Mouse (Mus musculus) gastrocnemius, postnatal 10 days (tissue): ENCODE measurements around the gene Birc7. TPM values are rescaled to one million over a fixed set of nuclear protein-coding genes. Genes with fewer than 3 reads are reported as not detected.
A peak's percentile ranks its signal among the peaks of the same experiment; 100 is the strongest.

Source experiments
- DNase-seq: peaks from one replicate; pipeline ENCODE4 v3.0.0; 2021; ENCODE audit warnings: mixed read lengths
- total RNA-seq, 2 experiments: library from RNA; stranded (reverse); gene quantifications; 2 replicates each; pipeline ENCODE4 v1.2.3; 2021

Birc7 gene
- total RNA-seq, 2 experiments from 2014 or later, result not detected

GRCm38 (mm10) chr2:180905556-180906221 is 23.1 kb upstream of the Birc7 start:
- no peak for DNase-seq

DNA sequence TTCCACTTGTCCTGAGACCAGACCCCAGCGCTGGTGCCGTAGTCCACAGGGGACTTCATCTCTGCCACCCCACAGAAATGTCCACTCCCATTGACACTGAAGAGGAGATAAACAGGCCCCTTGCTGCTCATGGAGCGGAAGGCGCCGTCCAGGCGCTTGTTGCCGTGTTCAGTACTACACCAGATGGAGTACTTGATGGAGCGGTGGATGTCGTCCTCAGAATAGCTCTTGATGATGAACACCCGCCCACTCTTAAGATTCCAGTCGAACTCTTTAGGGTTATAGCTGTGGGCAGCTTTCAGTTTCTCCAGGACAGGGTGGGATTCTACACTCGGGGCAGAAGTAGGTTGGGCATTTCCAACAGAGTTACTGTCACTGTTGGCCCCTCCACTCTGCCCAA is 17.9 kb upstream of the Birc7 start:
- DNase-seq, result no peak

GRCm38 (mm10) chr2:180915886-180916433 is 12.9 kb upstream of the Birc7 start:
- no peak for DNase-seq

GRCm38 (mm10) chr2:180919913-180920809 is 8.7 kb upstream of the Birc7 start:
- DNase-seq, result peak; percentile 41

DNA sequence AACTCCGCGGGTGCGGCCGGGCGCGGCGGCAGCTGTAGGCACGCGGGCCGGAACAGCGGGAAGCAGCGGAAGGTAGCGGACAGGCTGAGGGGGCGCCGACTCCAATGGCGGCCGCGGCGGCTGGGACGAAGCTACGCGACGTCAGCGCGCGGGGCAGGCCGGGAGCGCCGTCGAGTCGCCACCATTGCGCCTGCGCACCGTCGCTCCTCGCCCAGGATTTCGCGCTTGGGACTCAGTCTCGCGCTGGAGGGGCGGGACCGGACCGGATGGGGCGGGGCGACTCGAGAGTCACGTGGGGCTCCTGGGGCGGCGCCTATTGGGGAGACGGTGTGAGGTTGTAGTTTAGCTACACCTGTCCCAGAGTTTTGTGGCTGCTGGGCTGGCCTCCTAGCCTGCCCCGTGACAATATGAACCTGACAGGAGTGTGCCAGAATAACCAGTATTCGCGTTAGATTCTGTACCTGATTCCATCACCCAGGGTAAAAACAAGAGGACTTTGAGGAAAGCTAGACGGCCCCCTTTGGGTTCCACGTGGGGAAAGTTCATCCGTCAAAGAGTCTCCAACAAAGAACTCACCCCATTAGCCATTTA is 7.9 kb upstream of the Birc7 start, which contains the start of gene Ythdf1:
Gene Ythdf1 (minus strand): TSS at position 140 of the 591 bp plus-strand sequence.
- DNase-seq, result peak; percentile 99

GRCm38 (mm10) chr2:180922739-180923138 is 6.1 kb upstream of the Birc7 start:
- DNase-seq, result no peak

DNA sequence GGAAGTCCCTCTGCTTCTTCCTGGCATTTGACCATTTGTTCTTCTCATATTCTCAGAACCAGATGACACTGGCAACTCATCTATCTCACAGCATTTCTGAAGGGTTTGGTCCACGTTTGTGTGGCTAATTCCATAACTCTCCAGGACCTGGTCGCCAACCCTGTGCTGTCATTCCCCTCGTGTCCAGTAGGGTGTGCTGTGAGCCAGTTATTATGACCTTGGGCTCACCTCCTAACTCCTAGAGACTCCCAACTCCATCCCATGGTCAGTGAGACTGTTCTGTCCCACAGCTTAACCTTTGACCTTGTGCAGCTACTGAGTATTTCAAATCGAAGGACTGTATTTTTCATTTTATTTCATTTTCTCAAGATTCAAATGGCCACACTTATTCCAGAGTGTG is 3.6 kb upstream of the Birc7 start:
- DNase-seq, result peak; percentile 72

DNA sequence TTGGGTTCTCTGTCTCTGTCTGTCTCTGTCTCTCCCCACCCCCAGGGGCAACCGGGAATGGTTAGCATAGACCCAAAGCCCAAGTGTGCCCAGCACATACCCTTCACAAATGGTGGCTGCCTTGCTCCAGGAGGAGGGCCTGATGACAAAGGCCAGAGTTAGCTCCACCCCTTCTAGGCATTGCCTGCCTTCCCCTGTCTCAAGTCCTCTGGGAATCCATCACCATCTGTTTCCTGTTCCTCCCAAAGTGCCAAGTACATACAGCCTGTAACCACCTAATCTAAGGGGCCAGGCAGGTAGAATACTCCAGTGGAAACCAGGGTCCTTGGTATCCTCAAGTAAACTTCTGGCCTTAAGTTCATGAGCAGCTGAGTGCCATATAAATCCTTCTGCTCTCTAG is 3.6 kb downstream of the Birc7 start:
- no peak for DNase-seq

- DNase-seq, result no peak
These were observed 11.4 kb downstream of the Birc7 start for GRCm38 (mm10) chr2:180940187-180940586.

DNA sequence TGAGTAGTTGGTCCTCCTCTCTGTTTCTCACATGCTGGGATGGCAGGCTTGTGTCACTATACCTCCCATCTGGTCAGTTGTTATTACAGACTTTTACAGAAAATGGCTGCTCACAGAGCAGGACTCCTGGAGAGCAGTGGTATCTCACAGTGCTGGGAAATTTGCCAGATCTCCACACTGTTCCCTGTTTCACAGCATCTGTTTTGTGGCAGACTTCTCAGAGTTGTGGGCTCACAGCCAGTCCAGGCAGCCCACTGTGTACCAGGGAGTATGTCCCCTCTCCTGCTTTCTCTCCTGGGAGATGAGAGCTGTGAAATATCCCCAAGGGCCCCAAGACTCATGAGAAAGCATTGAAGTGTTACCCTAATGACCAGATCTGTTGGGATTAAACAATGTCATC is 13.0 kb downstream of the Birc7 start:
- DNase-seq, result no peak

- DNase-seq, result no peak
These were observed 21.1 kb downstream of the Birc7 start for GRCm38 (mm10) chr2:180949947-180950346.

- DNase-seq, result no peak
These were observed 23.9 kb downstream of the Birc7 start for GRCm38 (mm10) chr2:180952731-180953171.

- no peak for DNase-seq
These were observed 24.8 kb downstream of the Birc7 start for GRCm38 (mm10) chr2:180953638-180954037.

- peak; percentile 29 for DNase-seq
These were observed 25.5 kb downstream of the Birc7 start, which contains the start of gene Nkain4 for GRCm38 (mm10) chr2:180954061-180955047. Gene Nkain4, minus strand, starts transcription at chr2:180954699.

DNA sequence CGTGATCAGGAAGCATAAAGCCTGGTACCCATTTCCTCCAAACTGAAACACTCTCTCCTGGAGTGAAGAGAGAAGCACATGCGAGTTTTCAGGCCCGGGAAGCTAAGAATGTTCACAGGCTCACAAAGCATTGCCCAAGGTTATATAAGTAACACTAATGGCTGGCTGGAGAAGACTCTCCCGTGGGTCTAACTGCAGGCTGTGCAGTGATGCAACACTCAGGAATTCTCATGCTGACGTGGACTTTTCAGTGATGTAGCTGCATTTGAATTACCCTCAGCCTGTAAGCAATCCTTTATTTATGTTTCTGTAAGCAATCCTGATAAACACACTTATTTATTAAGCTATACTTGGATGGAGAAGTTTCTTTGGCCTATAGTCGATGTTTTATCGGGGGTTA is 30.8 kb downstream of the Birc7 start:
- no peak for DNase-seq

DNA sequence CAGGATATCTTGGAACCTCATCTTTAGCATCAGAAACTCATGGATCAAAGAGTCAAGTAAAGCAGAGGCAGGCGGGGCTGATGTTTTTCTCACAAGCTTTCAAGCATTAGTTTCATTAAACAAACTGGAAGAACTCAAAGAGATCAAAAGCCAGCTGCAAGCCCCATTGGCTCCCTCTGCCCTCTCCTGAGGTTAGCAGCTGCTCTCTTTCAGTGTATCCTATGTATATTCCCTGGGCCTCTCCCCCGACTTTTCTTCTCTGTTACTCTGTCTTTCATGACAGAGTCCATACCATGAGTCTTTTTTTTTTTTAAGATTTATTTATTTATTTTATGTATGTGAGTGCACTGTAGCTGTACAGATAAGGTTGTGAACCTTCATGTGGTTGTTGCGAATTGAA is 31.4 kb downstream of the Birc7 start:
- no peak for DNase-seq

DNA sequence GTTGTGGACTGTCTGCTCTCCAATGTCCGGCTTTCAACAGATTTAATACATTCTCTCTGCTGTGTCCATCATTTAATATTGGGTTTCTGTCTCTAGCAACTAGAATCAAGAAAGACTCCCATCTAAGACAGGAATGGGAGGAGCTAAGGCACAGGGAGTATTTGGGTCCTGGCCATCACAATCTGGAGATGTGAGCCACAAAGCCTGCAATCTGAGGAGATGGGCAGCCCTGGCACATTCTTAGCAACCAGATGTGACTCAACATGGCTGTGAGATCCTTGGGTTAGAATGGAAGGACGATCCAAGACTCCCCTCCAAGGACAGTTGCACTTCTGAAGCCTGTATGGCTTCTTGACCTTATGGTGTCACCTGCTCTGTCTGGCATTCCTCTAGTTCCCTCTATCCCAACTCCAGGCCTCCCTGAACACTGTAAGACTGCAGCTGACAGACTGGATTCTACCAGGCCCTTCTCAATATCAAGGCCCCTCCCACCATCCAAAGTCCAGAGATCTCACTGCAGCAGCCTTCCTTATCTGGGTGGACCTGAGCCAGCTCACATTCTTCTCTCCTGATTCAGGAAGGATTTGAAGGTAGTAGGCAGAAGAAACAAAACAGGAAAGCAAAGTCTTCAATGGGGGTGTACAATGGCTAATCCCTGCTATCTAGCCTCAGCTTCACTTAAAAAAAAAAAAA is 33.9 kb downstream of the Birc7 start:
- DNase-seq, result no peak

DNA sequence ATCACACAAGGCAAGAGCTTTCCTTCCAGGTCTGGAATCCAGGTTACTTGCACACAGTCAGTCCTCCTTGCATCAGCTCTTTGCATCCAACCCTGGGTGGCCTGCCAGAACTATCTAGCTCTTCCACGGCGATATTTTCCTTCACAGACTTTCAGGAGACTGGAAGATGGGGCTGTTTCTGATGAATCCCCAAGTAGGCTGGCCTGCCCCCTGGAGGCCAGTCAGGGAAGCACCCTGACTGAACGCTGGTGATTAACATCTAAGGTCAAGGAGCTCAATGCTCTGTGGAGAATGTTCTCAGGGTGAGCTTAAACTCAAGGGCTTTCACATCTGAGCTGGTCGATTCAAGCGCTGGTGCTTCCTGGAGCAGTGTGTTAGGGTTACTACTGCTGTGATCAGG is 35.1 kb downstream of the Birc7 start:
- DNase-seq, result peak; percentile 79

GRCm38 (mm10) chr2:180966092-180966882 is 37.5 kb downstream of the Birc7 start:
- DNase-seq, result no peak
